Mouse (Mus musculus): Measurements from ENCODE around the gene Arxes2. TPM values are rescaled to one million over a fixed set of nuclear protein-coding genes. Genes with fewer than 3 reads are reported as not detected.
"Not testable (repeated sequence)": the region's sequence is repeated elsewhere in the genome, so short reads cannot be mapped to it uniquely, and the experiment has no call there.

Gene Arxes2
- polyA plus RNA-seq (2016; fragmentation: Nextera tagmentation; extraction: Ambion mirVana), result 144 and 146 TPM in 2 replicates

- not testable (repeated sequence) for H3K9me3 ChIP-seq (replicated peaks); H3K27me3 ChIP-seq; H3K27ac ChIP-seq; H3K36me3 ChIP-seq; H3K4me1 ChIP-seq; H3K9ac ChIP-seq
- WGBS, result 28% methylated on average over 10 of the region's 39 CpGs
- peak; percentile 93 for ATAC-seq (ENCODE audit: low FRiP score)
- Histone ChIP-seq H3K4me3 (peak within 1 kb of the TSS; percentile 31), H3K4me2 (replicated peaks) (peak within 1 kb of the TSS; percentile 47)
Measured at GRCm38 (mm10) chrX:135993664-135994119, at the start of gene Arxes2. Gene Arxes2, plus strand, starts transcription at chrX:135993824.

- Histone ChIP-seq H3K4me3 (no peak overlapping the region), H3K9ac (no peak overlapping the region), H3K4me2 (replicated peaks) (no peak overlapping the region), H3K4me1 (no peaks in the 10 kb centered on the region), H3K36me3 (no peaks in the 10 kb centered on the region), H3K27ac (peak overlapping the region; percentile 44; the same call in 1 of the 2 replicates), H3K27me3 (no peaks in the 10 kb centered on the region), H3K9me3 (replicated peaks) (no peaks in the 10 kb centered on the region)
- peak; percentile 68 for ATAC-seq (ENCODE audit: low FRiP score)
- 54% methylated on average over 1 of the region's 1 CpGs for WGBS
Measured at GRCm38 (mm10) chrX:135948699-135949437, 44.8 kb upstream of the Arxes2 start.

- Histone ChIP-seq H3K9ac (no peak overlapping the region), H3K27ac (peak overlapping the region; percentile 60), H3K4me1 (no peaks in the 10 kb centered on the region), H3K4me2 (replicated peaks) (no peak overlapping the region), H3K9me3 (replicated peaks) (no peaks in the 10 kb centered on the region), H3K36me3 (no peaks in the 10 kb centered on the region), H3K4me3 (no peak overlapping the region), H3K27me3 (no peaks in the 10 kb centered on the region)
- ATAC-seq (ENCODE audit: low FRiP score), result peak; percentile 80
- WGBS, result 68% methylated on average over 1 of the region's 1 CpGs
Measured at GRCm38 (mm10) chrX:135956988-135957690, 36.5 kb upstream of the Arxes2 start.

GRCm38 (mm10) chrX:135957691-135958081 lies 35.9 kb upstream of the Arxes2 start:
- H3K9ac ChIP-seq, result no peak overlapping the region
- WGBS, result 53% methylated on average over 2 of the region's 2 CpGs
- H3K4me1 ChIP-seq, result no peaks in the 10 kb centered on the region
- H3K4me2 ChIP-seq (replicated peaks), result no peak overlapping the region
- H3K27ac ChIP-seq, result peak overlapping the region; percentile 79
- H3K4me3 ChIP-seq, result no peak overlapping the region
- no peaks in the 10 kb centered on the region for H3K9me3 ChIP-seq (replicated peaks)
- ATAC-seq (ENCODE audit: low FRiP score), result peak; percentile 73; the same call in 1 of the 2 replicates
- no peaks in the 10 kb centered on the region for H3K27me3 ChIP-seq
- H3K36me3 ChIP-seq, result no peaks in the 10 kb centered on the region

- Histone ChIP-seq H3K36me3 (no peaks in the 10 kb centered on the region), H3K4me3 (no peak overlapping the region), H3K27ac (no peak overlapping the region; the same call in 1 of the 2 replicates), H3K4me1 (no peaks in the 10 kb centered on the region), H3K9ac (no peak overlapping the region), H3K9me3 (replicated peaks) (no peaks in the 10 kb centered on the region), H3K27me3 (no peaks in the 10 kb centered on the region), H3K4me2 (replicated peaks) (no peak overlapping the region)
- ATAC-seq (ENCODE audit: low FRiP score), result no peak
- WGBS, result 87% methylated on average over 7 of the region's 7 CpGs
Measured at GRCm38 (mm10) chrX:135958589-135959225, 34.9 kb upstream of the Arxes2 start.

GRCm38 (mm10) chrX:135959536-135959935 lies 34.1 kb upstream of the Arxes2 start:
- H3K4me1 ChIP-seq, result no peaks in the 10 kb centered on the region
- H3K9me3 ChIP-seq (replicated peaks), result no peaks in the 10 kb centered on the region
- H3K27me3 ChIP-seq, result no peaks in the 10 kb centered on the region
- ATAC-seq (ENCODE audit: low FRiP score), result no peak
- H3K4me3 ChIP-seq, result no peak overlapping the region
- H3K27ac ChIP-seq, result no peak overlapping the region
- H3K9ac ChIP-seq, result no peak overlapping the region
- no peaks in the 10 kb centered on the region for H3K36me3 ChIP-seq
- WGBS, result 82% methylated on average over 4 of the region's 4 CpGs
- no peak overlapping the region for H3K4me2 ChIP-seq (replicated peaks)

- H3K27me3 ChIP-seq, result no peaks in the 10 kb centered on the region
- H3K9ac ChIP-seq, result no peak overlapping the region
- WGBS, result 64% methylated on average over 2 of the region's 2 CpGs
- H3K36me3 ChIP-seq, result no peaks in the 10 kb centered on the region; the same call in 1 of the 2 replicates
- ATAC-seq (ENCODE audit: low FRiP score), result no peak
- no peak overlapping the region for H3K27ac ChIP-seq
- no peak overlapping the region for H3K4me2 ChIP-seq (replicated peaks)
- no peaks in the 10 kb centered on the region for H3K9me3 ChIP-seq (replicated peaks)
- H3K4me3 ChIP-seq, result no peak overlapping the region
- H3K4me1 ChIP-seq, result no peaks in the 10 kb centered on the region
Measured at GRCm38 (mm10) chrX:135962342-135962741, 31.3 kb upstream of the Arxes2 start.

- Histone ChIP-seq H3K4me3 (no peak overlapping the region), H3K9ac (no peak overlapping the region), H3K27me3 (no peaks in the 10 kb centered on the region), H3K9me3 (replicated peaks) (no peaks in the 10 kb centered on the region), H3K4me2 (replicated peaks) (no peak overlapping the region), H3K27ac (peak overlapping the region; percentile 30; the same call in 1 of the 2 replicates), H3K36me3 (no peaks in the 10 kb centered on the region; the same call in 1 of the 2 replicates), H3K4me1 (no peaks in the 10 kb centered on the region)
- WGBS, result 38% methylated on average over 6 of the region's 6 CpGs
- peak; percentile 60 for ATAC-seq (ENCODE audit: low FRiP score)
Measured at GRCm38 (mm10) chrX:135963130-135963529, 30.5 kb upstream of the Arxes2 start.

GRCm38 (mm10) chrX:135963629-135964028 lies 30.0 kb upstream of the Arxes2 start:
- no peak overlapping the region for H3K4me3 ChIP-seq
- no peak overlapping the region for H3K4me2 ChIP-seq (replicated peaks)
- H3K9ac ChIP-seq, result no peak overlapping the region
- H3K4me1 ChIP-seq, result no peaks in the 10 kb centered on the region
- 14% methylated on average over 3 of the region's 3 CpGs for WGBS
- no peaks in the 10 kb centered on the region for H3K27me3 ChIP-seq
- ATAC-seq (ENCODE audit: low FRiP score), result peak; percentile 73; the same call in 1 of the 2 replicates
- H3K36me3 ChIP-seq, result no peaks in the 10 kb centered on the region; the same call in 1 of the 2 replicates
- H3K27ac ChIP-seq, result no peak overlapping the region
- no peaks in the 10 kb centered on the region for H3K9me3 ChIP-seq (replicated peaks)

- Histone ChIP-seq H3K36me3 (no peaks in the 10 kb centered on the region), H3K4me1 (no peaks in the 10 kb centered on the region), H3K4me2 (replicated peaks) (no peak overlapping the region), H3K27me3 (no peaks in the 10 kb centered on the region), H3K27ac (no peak overlapping the region), H3K9ac (no peak overlapping the region), H3K9me3 (replicated peaks) (no peaks in the 10 kb centered on the region), H3K4me3 (no peak overlapping the region)
- WGBS, result 63% methylated on average over 10 of the region's 10 CpGs
- no peak for ATAC-seq (ENCODE audit: low FRiP score)
Measured at GRCm38 (mm10) chrX:135973597-135974423, 19.8 kb upstream of the Arxes2 start.

GRCm38 (mm10) chrX:135974424-135975225 lies 19.0 kb upstream of the Arxes2 start:
- Histone ChIP-seq H3K4me2 (replicated peaks) (no peak overlapping the region; the same call in 1 of the 2 replicates), H3K27ac (no peak overlapping the region), H3K4me3 (no peak overlapping the region), H3K27me3 (no peaks in the 10 kb centered on the region), H3K9me3 (replicated peaks) (no peaks in the 10 kb centered on the region), H3K36me3 (no peaks in the 10 kb centered on the region), H3K9ac (no peak overlapping the region), H3K4me1 (no peaks in the 10 kb centered on the region)
- ATAC-seq (ENCODE audit: low FRiP score), result peak; percentile 71
- 61% methylated on average over 20 of the region's 20 CpGs for WGBS
